Mouse (Mus musculus) neural tube, embryonic 15.5 days (tissue): ENCODE measurements around the gene Psmb11. TPM values are rescaled to one million over a fixed set of nuclear protein-coding genes. Genes with fewer than 3 reads are reported as not detected.
"Not testable (repeated sequence)": the region's sequence is repeated elsewhere in the genome, so short reads cannot be mapped to it uniquely, and the experiment has no call there.

ENCODE experiments used
- ATAC-seq: fragments of 200-750 bp; cut with Nextera tagmentation; 2 replicates; pipeline ENCODE4 v1.8.0; 2017; ENCODE audit warnings: mild to moderate bottlenecking, moderate TSS enrichment, moderate library complexity; ENCODE audit not compliant: low FRiP score
- H3K27ac ChIP-seq: fragments of 300-500 bp; sonication (generic); replicated peaks from 2 replicates; pipeline ENCODE4 v1.5.1; 2015; ENCODE audit warnings: mild to moderate bottlenecking, inconsistent platforms
- H3K27me3 ChIP-seq: fragments of 300-500 bp; sonication (generic); replicated peaks from 2 replicates; pipeline ENCODE4 v1.6.1; 2015; ENCODE audit warnings: inconsistent platforms
- H3K36me3 ChIP-seq: fragments of 300-500 bp; sonication (generic); 2 replicates; pipeline ENCODE4 v1.6.1; 2015; ENCODE audit warnings: inconsistent platforms
- H3K4me1 ChIP-seq: fragments of 300-500 bp; sonication (generic); 2 replicates; pipeline ENCODE4 v1.6.1; 2015; ENCODE audit warnings: inconsistent platforms
- H3K4me2 ChIP-seq: fragments of 300-500 bp; sonication (generic); 2 replicates; pipeline ENCODE4 v1.6.1; 2015; ENCODE audit warnings: inconsistent platforms, mild to moderate bottlenecking, moderate library complexity
- H3K4me3 ChIP-seq: fragments of 300-500 bp; sonication (generic); replicated peaks from 2 replicates; pipeline ENCODE4 v1.5.1; 2015; ENCODE audit warnings: mild to moderate bottlenecking, inconsistent platforms
- H3K9ac ChIP-seq: fragments of 300-500 bp; sonication (generic); replicated peaks from 2 replicates; pipeline ENCODE4 v1.6.1; 2015; ENCODE audit warnings: mild to moderate bottlenecking, inconsistent platforms
- H3K9me3 ChIP-seq: fragments of 300-500 bp; sonication (generic); replicated peaks from 2 replicates; pipeline ENCODE4 v1.6.1; 2016; ENCODE audit warnings: inconsistent platforms
- WGBS: fragments of 180-500 bp; shearing (Covaris S2); methylation state at CpG from one replicate; pipeline ENCODE4 v1.1.7; 2015; ENCODE audit warnings: mixed read lengths; 5-methylcytosine and 5-hydroxymethylcytosine counted together
- polyA plus RNA-seq: library from polyadenylated mRNA; unstranded; fragments of >200 nt; fragmentation: Nextera tagmentation; extraction: Ambion mirVana; gene quantifications from 2 replicates; pipeline ENCODE4 v1.2.1, GENCODE M21; 2015

The Psmb11 gene
- polyA plus RNA-seq, 1 experiment from 2014 or later: 0.04 TPM

DNA sequence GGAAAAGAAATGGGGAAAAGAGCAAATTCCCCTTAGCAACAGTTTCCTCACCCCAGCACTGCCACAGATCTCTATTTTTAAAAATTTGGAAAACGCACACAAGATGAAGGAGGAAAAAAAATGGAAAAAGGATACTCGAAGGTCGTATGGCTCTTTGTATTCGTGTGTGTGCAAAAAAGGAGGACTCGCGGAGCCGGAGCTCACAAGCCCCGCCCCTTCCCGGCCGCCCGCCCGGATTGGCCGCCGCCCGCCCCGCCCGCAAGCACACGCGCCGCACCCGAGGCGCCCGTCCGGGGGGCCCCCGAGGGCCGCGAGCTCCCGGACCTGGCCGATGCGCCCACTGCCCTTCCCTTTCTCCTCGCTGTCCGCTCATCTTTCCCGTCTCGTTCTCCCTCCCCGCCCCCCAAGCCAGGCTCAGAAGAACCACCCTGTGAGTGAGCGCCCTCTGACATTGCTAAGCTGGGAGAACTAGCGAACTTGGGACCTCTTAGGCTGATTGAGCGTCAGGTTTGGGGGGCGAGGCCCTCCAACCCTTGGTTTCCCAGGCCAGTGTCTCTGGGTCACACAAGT, 15.4 kb upstream of the Psmb11 start, which contains the start of gene 4931414P19Rik:
4931414P19Rik (minus strand) TSS at position 242 of the 570 bp plus-strand sequence.
- H3K36me3 ChIP-seq: peaks cover 1% of the 10 kb centered on the region; the same call in 1 of the 2 replicates
- peak; percentile 22 for ATAC-seq
- 0 out of 2 replicates have a peak within 1 kb of the TSS, but pooled peaks have one; percentile 30 for H3K9ac ChIP-seq
- no peaks in the 10 kb centered on the region for H3K27me3 ChIP-seq
- under 1% methylated on average over 13 of the region's 39 CpGs for WGBS
- H3K27ac ChIP-seq: peak within 1 kb of the TSS; percentile 63
- peak within 1 kb of the TSS; percentile 58 for H3K4me2 ChIP-seq
- H3K9me3 ChIP-seq: no peaks in the 10 kb centered on the region
- H3K4me1 ChIP-seq: peaks cover 26% of the 10 kb centered on the region
- peak within 1 kb of the TSS; percentile 41 for H3K4me3 ChIP-seq

DNA sequence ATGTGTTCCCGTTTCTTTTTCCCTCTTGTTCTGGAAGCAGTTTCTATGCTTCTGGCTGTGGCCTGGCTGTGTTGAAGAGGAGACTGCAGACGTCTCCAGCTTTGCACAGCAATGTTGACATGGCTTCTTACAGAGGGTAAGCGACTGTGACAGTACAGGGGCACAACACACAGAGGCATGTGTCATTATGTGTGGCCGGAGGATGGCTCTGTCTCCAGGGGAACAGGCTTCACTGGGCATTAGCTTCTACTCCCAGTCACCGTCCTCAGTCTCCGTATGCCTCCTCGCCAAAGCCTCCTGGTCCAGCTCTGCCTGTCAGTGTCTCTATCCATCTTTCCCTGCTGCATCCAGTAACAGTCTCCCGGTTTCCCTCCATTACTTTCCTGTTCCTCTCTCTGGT, 14.0 kb upstream of the Psmb11 start:
- ATAC-seq: no peak
- H3K4me3 ChIP-seq: no peak overlapping the region
- peaks cover 7% of the 10 kb centered on the region; the same call in 1 of the 2 replicates for H3K36me3 ChIP-seq
- no peak overlapping the region for H3K27ac ChIP-seq
- H3K9ac ChIP-seq: no peak overlapping the region
- WGBS: 39% methylated on average over 8 of the region's 8 CpGs
- H3K9me3 ChIP-seq: no peaks in the 10 kb centered on the region
- H3K27me3 ChIP-seq: no peaks in the 10 kb centered on the region
- peaks cover 24% of the 10 kb centered on the region for H3K4me1 ChIP-seq
- H3K4me2 ChIP-seq: no peak overlapping the region

DNA sequence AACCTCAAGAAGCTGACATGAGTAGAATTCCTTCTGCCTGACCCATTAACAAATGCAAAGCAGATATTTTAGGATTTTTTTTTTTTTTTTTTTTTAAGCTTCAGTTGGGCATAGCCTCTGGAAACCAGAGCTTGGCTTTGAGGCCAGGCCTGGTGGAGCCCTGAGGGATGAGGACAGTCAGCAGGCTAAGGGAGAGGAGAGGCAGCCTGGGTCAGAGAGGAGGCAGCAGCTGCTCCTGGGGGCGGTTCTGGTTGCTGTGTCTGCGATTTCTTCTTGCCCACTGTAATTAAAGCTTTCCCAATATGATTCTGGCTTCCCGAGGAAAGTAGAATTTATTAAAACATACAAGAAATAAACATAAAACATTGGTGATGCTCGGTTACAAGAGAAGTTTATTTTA, 12.0 kb upstream of the Psmb11 start:
- Histone ChIP-seq H3K27ac (no peak overlapping the region), H3K4me1 (peaks cover 10% of the 10 kb centered on the region; the same call in 1 of the 2 replicates), H3K36me3 (peaks cover 18% of the 10 kb centered on the region), H3K9ac (no peak overlapping the region), H3K27me3 (no peaks in the 10 kb centered on the region), H3K4me2 (no peak overlapping the region), H3K4me3 (no peak overlapping the region), H3K9me3 (no peaks in the 10 kb centered on the region)
- WGBS: 68% methylated on average over 4 of the region's 4 CpGs
- no peak for ATAC-seq

DNA sequence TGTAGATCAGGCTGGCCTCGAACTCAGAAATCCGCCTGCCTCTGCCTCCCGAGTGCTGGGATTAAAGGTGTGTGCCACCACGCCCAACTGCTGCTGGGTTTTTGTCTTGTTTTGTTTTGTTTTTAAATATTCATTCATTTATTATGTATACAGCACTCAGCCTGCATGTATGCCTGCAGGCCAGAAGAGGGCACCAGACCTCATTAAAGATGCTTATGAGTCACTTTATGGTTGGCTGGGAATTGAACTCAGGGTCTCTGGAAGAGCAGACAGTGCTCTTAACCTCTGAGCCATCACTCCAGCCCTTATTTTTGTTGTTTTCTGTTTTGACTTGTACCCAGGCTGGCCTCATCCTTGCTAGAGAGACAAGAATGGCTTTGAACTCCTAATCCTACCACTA, 11.3 kb upstream of the Psmb11 start:
- ATAC-seq: no peak
- Histone ChIP-seq H3K9ac (no peak overlapping the region), H3K27me3 (no peaks in the 10 kb centered on the region), H3K4me1 (peaks cover 7% of the 10 kb centered on the region; the same call in 1 of the 2 replicates), H3K27ac (no peak overlapping the region), H3K36me3 (peaks cover 21% of the 10 kb centered on the region), H3K9me3 (no peaks in the 10 kb centered on the region), H3K4me2 (no peak overlapping the region), H3K4me3 (no peak overlapping the region)
- WGBS: 82% methylated on average over 4 of the region's 4 CpGs

DNA sequence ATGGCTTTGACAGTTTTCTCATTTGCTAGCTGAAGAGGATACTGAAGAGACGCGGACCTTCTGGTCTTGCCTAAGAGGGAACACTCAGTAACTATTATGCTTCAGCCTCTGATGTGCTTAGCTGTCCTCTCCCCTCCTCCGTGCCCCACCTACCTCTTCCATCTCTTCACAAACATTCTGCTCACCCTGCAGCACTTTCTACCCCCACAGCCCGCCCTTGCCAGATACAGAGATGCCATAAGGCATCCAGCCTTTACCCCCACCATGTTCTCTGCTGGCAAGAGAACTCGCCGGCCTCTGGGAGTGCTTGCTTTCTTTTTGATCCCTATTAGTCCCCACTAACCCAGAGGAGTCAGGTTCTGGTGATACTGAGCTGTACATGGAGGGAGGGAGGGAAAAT, 10.6 kb upstream of the Psmb11 start:
- H3K4me1 ChIP-seq: peaks cover 14% of the 10 kb centered on the region
- H3K27me3 ChIP-seq: no peaks in the 10 kb centered on the region
- no peak for ATAC-seq
- 89% methylated on average over 6 of the region's 6 CpGs for WGBS
- peaks cover 27% of the 10 kb centered on the region for H3K36me3 ChIP-seq
- H3K9ac ChIP-seq: no peak overlapping the region
- H3K27ac ChIP-seq: no peak overlapping the region
- H3K4me3 ChIP-seq: no peak overlapping the region
- no peaks in the 10 kb centered on the region for H3K9me3 ChIP-seq
- H3K4me2 ChIP-seq: no peak overlapping the region

DNA sequence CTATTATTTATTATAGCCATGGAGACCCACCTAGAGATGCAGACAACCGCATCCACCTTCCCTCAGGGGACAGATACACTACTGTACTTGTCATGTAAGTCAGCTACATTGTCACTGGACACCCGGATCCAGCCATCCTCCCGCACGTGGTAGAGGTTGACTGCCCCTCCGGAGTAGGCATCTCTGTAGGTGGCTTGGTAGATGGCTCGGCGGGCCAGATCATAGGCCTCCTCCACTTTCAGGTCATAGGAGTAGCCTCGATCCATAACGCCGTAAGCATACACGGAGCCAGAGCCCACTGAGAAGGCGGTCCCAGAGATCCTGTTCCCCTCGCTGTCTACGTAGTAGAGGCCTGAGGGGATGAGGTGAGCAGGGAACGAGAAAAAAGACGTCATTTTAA, 7.1 kb upstream of the Psmb11 start:
- Histone ChIP-seq H3K4me1 (peaks cover 26% of the 10 kb centered on the region), H3K36me3 (peaks cover 36% of the 10 kb centered on the region)
- H3K27ac ChIP-seq, H3K4me2 ChIP-seq, H3K4me3 ChIP-seq, H3K27me3 ChIP-seq, H3K9ac ChIP-seq, H3K9me3 ChIP-seq, ATAC-seq: not testable (repeated sequence)
- WGBS: 94% methylated on average over 16 of the region's 16 CpGs

DNA sequence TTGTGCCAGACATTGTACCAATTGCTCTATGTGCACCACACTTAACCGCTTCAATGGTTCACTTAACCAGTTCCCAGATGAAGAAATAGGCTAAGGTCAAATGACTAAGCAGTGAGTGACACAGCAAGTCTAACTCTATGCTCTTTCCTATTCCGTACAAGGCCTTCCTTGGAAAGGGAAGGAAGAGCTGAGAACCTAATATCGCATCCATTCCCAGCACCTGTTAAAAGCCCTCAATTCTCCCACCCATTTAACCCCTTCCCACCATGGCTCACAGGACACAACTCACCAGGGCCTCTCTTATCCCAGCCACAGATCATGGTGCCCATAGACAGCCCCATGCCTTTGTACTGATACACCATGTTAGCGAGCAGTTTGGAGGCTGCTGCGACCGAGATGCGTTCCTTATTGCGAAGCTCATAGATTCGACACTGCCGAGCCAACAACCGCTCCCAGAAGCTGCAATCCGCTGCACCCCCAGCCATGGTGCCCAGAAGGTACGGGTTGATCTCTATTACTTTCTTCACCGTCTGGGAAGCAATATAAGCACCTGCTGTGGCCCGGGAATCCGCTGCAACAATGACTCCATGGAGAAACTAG, 4.9 kb upstream of the Psmb11 start:
- Histone ChIP-seq H3K4me2 (peak overlapping the region; percentile 73), H3K36me3 (peaks cover 32% of the 10 kb centered on the region), H3K9me3 (no peaks in the 10 kb centered on the region), H3K27ac (no peak overlapping the region), H3K27me3 (no peaks in the 10 kb centered on the region), H3K4me1 (peaks cover 26% of the 10 kb centered on the region), H3K9ac (no peak overlapping the region), H3K4me3 (peak overlapping the region; percentile 81; the same call in 1 of the 2 replicates)
- ATAC-seq: no peak
- 90% methylated on average over 16 of the region's 16 CpGs for WGBS

DNA sequence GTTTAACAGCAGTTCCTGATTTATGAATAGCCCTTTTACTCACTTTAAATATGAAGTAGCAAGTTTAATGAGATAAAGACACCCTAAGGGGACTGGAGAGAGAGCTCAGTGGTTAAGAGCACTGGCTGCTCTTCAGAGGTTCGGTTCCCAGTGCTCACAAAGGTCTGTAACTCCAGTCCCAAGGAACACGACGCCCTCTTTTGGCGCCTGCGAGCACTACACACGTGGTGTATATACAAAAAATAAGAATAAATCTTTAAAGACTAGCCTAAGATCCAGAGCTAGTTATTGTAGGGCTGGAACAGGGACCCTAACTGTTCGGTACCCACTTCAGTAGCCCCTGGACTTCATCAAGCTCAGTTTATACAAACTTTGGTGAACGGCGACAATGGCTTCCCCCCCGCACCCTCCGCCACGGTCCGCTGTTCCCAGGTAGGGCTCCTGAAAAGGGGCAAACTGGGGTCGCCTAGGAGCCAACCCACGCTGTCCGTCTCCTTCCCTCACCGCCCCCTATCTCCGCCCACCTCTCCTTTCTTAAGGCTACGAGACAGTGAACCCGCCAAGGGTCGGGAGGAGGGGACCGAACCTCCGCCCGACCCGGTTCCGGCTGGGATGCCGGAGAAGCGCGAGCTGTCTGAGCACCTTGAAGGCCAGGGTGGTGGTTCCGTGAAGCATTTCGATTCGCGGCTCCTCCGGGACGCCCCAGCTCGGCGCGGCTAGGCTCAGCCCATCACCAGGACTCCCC, 3.9 kb upstream of the Psmb11 start:
- H3K9ac ChIP-seq: peak overlapping the region; percentile 80
- peak overlapping the region; percentile 85 for H3K27ac ChIP-seq
- peaks cover 26% of the 10 kb centered on the region for H3K4me1 ChIP-seq
- no peaks in the 10 kb centered on the region for H3K27me3 ChIP-seq
- peak overlapping the region; percentile 73 for H3K4me2 ChIP-seq
- H3K36me3 ChIP-seq: peaks cover 29% of the 10 kb centered on the region
- ATAC-seq: peak; percentile 72
- peak overlapping the region; percentile 81 for H3K4me3 ChIP-seq
- WGBS: 2% methylated on average over 37 of the region's 38 CpGs
- no peaks in the 10 kb centered on the region for H3K9me3 ChIP-seq

DNA sequence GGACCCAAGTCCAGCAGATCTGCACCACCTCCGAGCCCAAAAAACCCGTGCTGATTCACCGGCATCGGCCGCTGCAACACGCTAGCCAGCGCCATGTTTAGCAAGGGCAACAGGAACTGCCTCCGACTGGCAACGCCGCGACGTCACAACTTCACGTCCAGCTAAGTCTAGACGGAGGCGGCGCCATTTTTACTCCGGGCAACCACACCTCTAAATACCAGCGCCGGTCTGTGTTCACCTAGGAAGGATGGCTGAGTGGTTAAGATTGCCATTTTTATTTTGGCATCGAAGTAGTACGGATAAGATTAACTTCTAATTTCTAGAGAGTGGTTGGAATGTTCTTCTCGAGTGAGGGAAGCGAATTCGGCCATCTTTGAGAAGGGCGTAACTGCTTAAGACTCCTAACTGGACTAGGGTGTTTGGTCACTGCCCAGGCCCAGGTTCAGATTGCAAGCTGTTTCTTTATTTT, 3.3 kb upstream of the Psmb11 start, which contains the start of gene Psmb5:
Psmb5 (minus strand) TSS at position 126 of the 469 bp plus-strand sequence.
- WGBS: under 1% methylated on average over 25 of the region's 25 CpGs
- peak; percentile 92 for ATAC-seq
- peak within 1 kb of the TSS; percentile 73 for H3K4me2 ChIP-seq
- no peaks in the 10 kb centered on the region for H3K27me3 ChIP-seq
- peak within 1 kb of the TSS; percentile 80 for H3K9ac ChIP-seq
- peak within 1 kb of the TSS; percentile 85 for H3K27ac ChIP-seq
- peaks cover 26% of the 10 kb centered on the region for H3K4me1 ChIP-seq
- peaks cover 24% of the 10 kb centered on the region for H3K36me3 ChIP-seq
- H3K9me3 ChIP-seq: no peaks in the 10 kb centered on the region
- peak within 1 kb of the TSS; percentile 81 for H3K4me3 ChIP-seq

DNA sequence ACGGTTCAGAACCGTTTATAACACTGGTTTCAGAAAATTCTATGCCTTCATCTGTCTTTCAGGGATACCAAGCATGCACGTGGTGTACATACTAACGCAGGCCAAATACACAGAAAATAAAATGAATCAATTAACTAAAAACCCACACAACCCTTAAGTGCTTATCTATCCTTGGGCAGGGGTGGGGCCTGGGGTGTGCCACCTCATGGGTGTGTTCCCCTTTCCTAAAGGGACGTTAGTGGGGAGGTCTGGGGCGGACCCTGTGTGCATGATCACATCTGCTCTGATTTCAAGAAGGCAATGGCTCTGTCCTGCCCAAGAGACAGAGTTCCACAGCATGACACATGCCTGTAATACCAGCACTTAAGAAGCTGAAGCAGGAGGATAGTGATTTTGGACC, 2.1 kb downstream of the Psmb11 start:
- Histone ChIP-seq H3K27me3 (no peaks in the 10 kb centered on the region), H3K36me3 (no peaks in the 10 kb centered on the region), H3K27ac (no peak overlapping the region), H3K4me1 (no peaks in the 10 kb centered on the region), H3K9ac (no peak overlapping the region), H3K4me3 (no peak overlapping the region), H3K4me2 (no peak overlapping the region), H3K9me3 (no peaks in the 10 kb centered on the region)
- 89% methylated on average over 6 of the region's 6 CpGs for WGBS
- ATAC-seq: no peak

DNA sequence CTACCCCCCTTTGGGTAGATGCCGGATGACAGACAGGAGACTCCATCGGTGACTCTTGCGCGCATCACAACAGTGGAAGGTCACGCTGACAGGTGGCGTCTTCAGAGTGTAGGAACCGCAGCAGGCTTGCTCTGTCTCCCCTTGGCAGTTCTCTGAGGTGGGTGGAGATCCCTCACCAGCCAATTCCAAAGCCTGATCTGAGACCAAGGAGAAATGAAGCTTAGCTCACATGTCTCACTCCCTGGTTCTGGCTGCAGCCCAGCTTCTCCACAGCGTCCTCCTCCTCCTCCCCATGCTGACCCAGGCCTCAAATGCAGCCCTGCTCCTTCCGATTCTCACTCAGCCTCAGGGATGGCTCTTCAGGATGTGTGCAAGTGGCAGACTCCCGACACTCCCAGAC, 3.7 kb downstream of the Psmb11 start:
- WGBS: 79% methylated on average over 10 of the region's 10 CpGs
- H3K9me3 ChIP-seq: no peaks in the 10 kb centered on the region
- no peak overlapping the region for H3K27ac ChIP-seq
- ATAC-seq: no peak
- no peak overlapping the region for H3K9ac ChIP-seq
- H3K4me3 ChIP-seq: no peak overlapping the region
- H3K36me3 ChIP-seq: 0 out of 2 replicates have a peak, but pooled peaks cover 2% of the 10 kb centered on the region
- no peaks in the 10 kb centered on the region for H3K27me3 ChIP-seq
- H3K4me1 ChIP-seq: no peaks in the 10 kb centered on the region
- H3K4me2 ChIP-seq: no peak overlapping the region
